Mouse (Mus musculus) heart, adult 2 months (tissue): ENCODE results near the gene Vstm4.

ENCODE experiments used
- CTCF ChIP-seq: fragments of 200-600 bp; IDR thresholded peaks from 2 replicates; pipeline ENCODE4 v1.8.1; 2022; ENCODE audit warnings: antibody characterized with exemption, mild to moderate bottlenecking, moderate library complexity
- EP300 ChIP-seq: fragments of 200-500 bp; IDR thresholded peaks from 2 replicates; pipeline ENCODE4 v1.6.1; 2011; ENCODE audit warnings: low read depth, low read length, control low read depth; ENCODE audit not compliant: insufficient read depth
- POLR2A ChIP-seq: fragments of 200-500 bp; IDR thresholded peaks from 2 replicates; pipeline ENCODE4 v1.6.1; 2011; ENCODE audit warnings: mild to moderate bottlenecking, low read depth, low read length, control low read depth; ENCODE audit not compliant: insufficient read depth

GRCm38 (mm10) chr14:32812429-32812828 is 44.1 kb upstream of the Vstm4 start:
- TF ChIP-seq CTCF (no peak), POLR2A (no peak), EP300 (no peak)
